Mouse (Mus musculus) lung, postnatal 4 days (tissue): ENCODE data around the gene Spon2.
A peak's percentile ranks its signal among the peaks of the same experiment; 100 is the strongest.

Source experiments
- DNase-seq, 2 experiments: peaks; one replicate each; pipeline ENCODE4 v3.0.0; 2021

The Spon2 gene

DNA sequence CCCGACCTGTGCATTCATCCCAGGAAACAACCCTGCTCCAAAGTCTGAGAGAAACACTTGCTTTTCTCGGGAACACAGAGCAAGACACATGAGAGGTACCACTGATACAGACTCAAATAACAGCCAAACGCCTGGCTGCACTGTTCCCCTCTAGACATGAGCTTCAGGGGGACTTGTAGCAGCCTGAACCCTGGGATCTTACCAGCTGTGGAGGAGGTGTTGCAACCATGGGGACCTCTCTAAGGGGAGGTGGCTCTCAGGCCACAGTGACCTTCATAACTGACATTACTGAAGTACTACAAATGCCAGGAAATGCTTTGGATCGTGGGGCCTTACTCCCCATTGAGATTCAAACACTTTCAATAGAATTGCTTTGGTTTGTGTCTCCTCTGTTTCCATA is 3.5 kb downstream of the Spon2 start:
- DNase-seq, result peak in 1 of 2 experiments; percentile 4

DNA sequence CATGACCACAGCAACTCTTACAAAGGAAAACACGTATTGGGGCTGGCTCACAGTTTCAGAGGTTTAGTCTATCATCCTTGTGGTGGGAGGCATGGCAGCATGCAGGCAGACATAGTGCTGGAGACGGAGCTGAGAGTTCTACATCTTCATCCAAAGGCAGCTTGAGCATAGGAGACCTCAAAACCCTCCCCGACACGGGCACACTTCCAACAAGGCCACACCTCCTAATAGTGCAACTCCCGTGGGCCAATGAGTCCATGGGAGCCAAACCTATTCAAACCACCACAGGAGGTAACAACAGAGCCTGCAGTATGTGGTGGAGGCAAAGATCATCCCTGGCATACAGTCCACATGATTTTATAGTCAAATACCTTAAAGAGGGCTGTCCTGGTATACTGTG is 7.0 kb downstream of the Spon2 start:
- peak in 1 of 2 experiments; percentile 17 for DNase-seq

DNA sequence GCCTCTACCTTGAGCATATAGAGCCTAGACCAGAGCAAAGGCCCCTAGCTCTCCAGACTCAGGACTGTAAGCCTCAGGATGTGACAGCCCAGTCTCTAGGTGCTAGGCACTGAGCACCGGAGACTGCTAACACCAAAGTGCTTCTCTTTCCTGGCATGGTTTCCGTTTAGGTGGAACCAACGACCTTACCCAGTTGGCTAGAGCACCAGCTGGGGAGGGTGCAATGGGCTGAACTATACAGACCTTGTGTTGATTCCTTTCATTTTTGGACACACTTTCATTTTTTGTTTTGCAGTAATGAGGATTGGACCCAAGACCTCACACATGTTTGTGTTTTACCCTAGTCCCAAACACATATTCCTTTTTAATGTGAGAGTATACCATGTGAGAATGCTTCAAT is 7.7 kb downstream of the Spon2 start:
- DNase-seq, result peak in 1 of 2 experiments; percentile 3

DNA sequence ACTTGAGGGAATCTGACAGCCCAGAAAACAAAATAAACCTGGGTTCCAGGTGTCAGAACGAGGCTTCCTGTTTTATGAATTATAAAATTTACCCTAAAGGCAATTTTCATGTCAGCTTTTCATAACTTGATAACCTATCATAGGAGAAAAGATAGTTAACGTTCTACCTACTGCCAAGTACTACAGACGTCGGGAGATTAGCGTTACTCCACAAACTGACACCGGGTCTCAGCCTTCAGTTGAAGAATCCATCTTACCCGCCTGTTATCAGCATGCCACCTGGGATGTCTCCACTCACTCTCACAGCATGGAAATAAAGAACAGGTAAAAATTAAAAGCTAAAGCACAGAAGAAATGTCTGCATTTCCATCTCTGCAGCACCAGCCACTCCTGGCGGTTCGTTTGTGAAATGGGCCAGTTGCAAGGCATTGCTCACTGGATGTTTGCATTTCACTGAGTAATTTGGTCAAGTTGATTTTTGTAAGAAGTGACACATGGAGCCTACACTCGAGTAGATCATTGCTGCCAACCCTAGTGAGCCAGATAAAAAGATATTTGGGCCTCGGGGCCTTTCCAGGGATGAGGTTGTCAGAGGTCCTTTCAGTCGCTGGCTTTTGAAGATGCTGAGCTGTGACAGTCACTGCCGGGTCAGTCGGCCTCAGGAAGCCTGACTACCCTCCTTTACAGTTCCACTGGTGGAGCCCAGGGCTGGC is 9.6 kb downstream of the Spon2 start:
- DNase-seq, result peak in 1 of 2 experiments; percentile 4

DNA sequence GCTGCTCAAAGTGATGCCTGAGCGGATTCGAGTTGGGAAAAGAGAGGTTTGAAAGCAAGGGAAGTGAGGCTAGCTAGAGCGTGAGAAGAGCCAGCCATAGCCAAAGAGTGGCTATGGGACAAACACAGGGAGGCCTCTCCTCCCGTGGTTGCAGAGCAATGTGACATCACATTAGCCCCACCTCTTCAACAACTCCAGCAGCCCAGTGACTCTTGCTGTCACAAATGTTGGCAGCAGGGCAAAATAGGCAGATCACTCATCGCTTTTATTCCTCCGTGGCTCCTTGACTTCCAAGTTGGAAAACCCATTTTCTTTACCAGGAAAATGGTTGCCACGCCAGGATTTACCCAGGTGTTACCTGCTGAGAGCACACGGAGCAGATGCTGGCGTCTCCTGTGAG is 11.1 kb downstream of the Spon2 start:
- DNase-seq, result no peak

DNA sequence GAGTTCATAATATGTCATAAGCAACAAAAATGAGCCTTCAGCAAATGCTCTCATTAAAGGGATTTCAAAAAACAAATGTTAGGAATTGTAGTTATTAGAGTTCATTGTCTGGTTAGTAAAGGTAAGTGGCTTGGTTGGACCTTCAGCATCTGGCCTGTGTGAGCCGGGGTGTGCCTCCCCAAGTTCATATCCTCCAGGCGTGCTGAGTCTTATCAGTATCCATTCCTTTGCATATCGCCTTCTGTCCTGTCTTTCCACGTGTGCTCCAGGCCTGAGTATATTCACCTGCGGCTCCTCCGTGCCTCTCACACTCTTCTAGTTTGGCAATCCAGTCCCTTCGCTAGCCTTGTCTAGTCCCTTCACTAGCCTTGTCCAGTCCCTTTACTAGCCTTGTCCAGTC is 11.9 kb downstream of the Spon2 start:
- no peak for DNase-seq

DNA sequence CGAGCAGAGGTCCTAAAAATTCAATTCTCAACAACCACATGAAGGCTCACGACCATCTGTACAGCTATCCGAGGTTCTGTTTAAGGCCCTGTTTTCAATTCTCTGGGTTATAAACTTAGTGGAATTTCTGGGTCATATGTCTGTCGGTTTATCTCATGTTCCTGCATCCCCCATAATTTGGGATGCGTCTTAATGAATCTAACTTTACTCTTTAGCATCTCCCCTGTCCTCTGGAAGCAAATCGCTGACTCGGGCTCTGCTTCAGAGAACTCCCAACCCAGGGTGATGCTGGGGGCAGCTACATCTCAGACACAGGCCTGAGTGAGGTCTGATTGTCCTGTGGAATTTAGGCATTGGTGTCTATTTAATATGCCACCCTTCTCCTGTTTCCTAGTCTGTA is 14.0 kb downstream of the Spon2 start:
- no peak for DNase-seq

DNA sequence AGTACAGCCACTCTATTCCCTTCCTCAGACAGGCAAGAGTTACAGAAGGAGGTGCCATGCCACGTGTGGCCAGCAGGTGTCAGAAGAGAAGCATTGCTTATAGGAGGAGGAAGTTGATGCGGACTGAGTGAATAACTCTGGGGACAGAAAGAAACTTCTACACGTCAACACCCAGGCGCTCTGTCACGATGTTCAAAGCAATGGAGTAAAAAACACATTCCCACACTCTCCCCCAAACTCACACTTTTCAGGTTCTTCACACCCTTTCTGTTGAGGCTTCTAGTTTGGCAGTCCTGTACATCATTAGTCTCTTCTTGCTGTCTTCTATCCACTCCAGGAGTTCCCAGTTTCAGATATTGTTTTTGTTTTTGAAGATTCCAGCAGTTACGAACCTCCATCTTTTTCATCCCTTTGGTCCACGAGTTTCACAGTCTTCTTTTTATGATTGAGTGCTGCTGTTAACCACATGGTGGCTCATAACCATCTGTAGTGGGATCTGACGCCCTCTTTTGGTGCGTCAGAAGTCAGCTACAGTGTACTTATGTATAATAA is 14.5 kb downstream of the Spon2 start:
- peak; percentile 79 to 85 for DNase-seq

DNA sequence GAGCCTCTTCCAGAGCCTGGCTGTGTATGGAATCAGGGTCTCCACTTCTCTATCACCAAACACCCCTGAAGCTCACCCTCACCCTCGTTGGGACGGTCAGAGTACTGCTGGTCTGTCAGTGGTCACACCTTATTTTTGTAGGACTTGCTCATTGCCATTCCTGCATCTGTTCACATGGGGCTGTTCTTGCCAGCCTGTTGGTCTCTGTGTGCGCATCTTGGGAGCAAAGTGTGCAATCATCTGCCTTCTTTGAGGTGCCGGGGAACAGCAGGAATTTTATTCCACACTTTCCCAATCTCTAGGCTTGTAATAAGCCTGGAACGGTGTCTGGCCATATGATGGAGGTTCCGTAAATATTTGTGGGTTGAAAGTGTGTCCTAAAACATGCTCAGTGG is 15.1 kb downstream of the Spon2 start:
- DNase-seq, result no peak

DNA sequence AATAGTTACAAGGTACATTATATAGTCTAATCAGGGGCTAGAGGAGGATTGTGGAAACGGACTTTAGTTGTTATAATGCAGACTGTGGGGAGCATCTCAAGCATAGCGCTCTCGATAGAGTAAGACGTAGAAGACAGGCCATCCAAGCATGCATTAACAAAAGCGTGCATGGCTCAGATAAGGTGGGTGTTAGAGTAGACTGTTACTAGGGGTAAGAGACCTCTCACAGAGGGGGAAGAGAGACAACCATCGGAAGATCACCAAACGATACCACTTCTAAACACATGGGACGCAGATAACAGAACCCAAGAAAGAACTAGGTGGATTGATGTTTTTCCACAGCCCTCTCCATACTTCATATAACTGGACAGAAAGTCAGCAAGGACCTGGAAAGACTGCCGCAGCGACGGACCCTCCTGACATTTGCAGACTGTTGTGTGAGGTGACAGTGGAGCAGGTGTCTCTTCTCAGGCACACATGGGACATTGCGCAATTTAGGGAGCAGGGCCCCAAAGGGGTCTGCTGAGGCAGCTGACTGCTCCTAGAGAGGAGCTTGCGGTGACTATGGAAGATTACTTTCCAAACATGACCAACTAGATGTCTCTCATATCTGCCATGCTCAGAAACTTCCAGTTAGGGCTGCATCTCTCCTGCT is 15.6 kb downstream of the Spon2 start:
- no peak for DNase-seq

DNA sequence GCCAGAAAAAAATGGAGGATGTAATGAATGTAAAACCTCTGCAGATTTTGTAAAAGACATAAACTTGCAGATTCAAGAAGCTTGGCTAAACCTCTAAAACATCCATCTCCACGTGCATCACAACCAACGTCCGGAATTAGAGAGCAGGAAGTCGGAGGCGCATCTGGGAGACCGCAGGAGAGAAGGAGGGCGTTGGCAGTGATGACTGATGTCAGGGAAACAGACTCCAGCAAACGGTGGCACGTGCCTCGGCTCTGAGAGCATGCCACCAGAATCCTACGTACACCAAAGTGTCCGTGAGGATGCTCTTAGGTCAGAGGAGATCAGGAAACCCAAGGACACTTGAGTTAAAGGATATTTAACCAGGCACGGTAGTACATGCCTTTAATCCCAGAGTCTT is 16.6 kb downstream of the Spon2 start:
- no peak for DNase-seq

DNA sequence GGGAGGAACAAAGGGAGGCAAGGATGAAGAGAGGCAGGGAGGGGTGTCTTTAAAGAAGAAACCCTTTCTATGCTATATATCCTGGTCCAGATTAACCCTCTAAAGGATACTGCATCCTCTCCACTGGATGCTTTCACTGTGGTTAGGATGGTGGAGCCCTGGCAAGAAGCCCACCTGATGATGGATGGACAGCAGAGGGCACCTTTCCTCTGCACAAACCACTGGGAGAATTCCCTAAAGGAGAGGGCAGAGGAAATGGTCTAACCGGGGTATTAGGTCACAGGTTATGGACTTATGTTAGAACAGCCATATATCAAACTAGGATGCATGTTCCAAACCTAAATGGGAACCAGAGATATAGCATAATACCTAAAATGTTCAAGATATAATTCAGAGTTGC is 18.2 kb downstream of the Spon2 start:
- no peak for DNase-seq

DNA sequence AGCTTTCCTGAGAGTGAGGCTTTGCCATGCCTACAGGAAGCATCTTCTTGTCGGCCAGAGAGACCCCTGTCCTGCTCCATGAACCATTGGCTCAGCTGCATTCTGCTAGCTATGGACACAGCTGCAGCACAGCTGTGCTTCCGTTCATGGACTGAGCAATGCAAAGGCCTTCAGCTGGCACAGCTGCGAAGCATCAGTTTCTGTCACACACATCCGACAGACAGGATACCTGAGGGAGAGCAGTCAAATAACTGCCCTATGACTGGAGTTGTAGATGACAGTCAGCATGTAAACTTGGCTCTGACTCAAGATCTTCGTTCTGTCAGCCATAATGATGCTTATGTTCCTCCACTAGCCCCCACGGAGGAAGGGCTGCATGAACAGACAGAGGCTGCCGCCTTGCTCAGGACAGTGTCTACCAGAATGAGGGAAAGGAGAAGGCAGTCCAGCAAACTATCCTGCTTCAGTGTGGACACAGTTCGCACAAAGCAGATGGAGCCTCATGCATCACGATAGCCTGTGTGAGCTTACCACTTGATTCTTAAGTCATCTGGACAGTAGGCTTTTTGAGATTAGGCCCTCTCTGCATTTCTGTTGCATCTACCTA is 22.9 kb downstream of the Spon2 start:
- DNase-seq, result no peak

DNA sequence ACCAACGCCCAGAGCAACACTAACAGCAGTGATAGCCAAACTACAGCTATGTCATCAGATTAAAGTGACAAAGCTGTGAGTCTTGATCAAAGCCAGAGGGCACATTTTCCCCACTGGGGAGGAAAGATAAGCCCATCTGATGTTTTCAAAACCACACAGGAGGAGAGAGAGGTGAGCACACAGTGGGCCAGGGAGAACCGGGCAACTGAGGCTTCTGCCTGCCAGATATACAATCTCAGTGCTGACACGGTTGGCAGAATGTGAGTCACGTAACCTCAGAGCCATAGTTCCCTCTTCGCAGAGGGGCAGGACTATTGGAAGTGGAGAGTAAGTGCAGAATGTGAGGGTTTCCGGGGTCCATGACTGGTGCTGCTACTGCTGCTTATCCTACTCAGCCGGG is 24.7 kb downstream of the Spon2 start:
- DNase-seq, result no peak
